Mouse (Mus musculus) intestine, embryonic 16.5 days (tissue): ENCODE data around the gene Ica1l. TPM values are rescaled to one million over a fixed set of nuclear protein-coding genes. Genes with fewer than 3 reads are reported as not detected.
"Not testable (repeated sequence)": the region's sequence is repeated elsewhere in the genome, so short reads cannot be mapped to it uniquely, and the experiment has no call there.

Experiments used
- ATAC-seq: fragments of 200-750 bp; cut with Nextera tagmentation; 2 replicates; pipeline ENCODE4 v1.8.0; 2017; ENCODE audit warnings: moderate TSS enrichment, moderate library complexity
- H3K27ac ChIP-seq: fragments of 300-500 bp; sonication (generic); 2 replicates; pipeline ENCODE4 v1.5.1; 2014; ENCODE audit warnings: mild to moderate bottlenecking, low read length
- H3K27me3 ChIP-seq: fragments of 300-500 bp; sonication (generic); replicated peaks from 2 replicates; pipeline ENCODE4 v1.6.1; 2014; ENCODE audit warnings: low read length, control low read depth, mixed read lengths; ENCODE audit not compliant: control insufficient read depth, insufficient read depth
- H3K36me3 ChIP-seq: fragments of 300-500 bp; sonication (generic); 2 replicates; pipeline ENCODE4 v1.6.1; 2014; ENCODE audit warnings: low read length, control low read depth; ENCODE audit not compliant: control insufficient read depth, insufficient read depth
- H3K4me1 ChIP-seq: fragments of 300-500 bp; sonication (generic); 2 replicates; pipeline ENCODE4 v1.6.1; 2014; ENCODE audit warnings: low read length, control low read depth, mixed read lengths; ENCODE audit not compliant: control insufficient read depth, insufficient read depth
- H3K4me2 ChIP-seq: fragments of 300-500 bp; sonication (generic); 2 replicates; pipeline ENCODE4 v1.6.1; 2014; ENCODE audit warnings: low read depth, low read length, control low read depth
- H3K4me3 ChIP-seq: fragments of 300-500 bp; sonication (generic); 2 replicates; pipeline ENCODE4 v1.5.1; 2014; ENCODE audit warnings: mild to moderate bottlenecking, low read length
- H3K9ac ChIP-seq: fragments of 300-500 bp; sonication (generic); 2 replicates; pipeline ENCODE4 v1.6.1; 2014; ENCODE audit warnings: low read depth, low read length
- H3K9me3 ChIP-seq: fragments of 300-500 bp; sonication (generic); 2 replicates; pipeline ENCODE4 v1.6.1; 2016; ENCODE audit warnings: low read length, control low read depth; ENCODE audit not compliant: control insufficient read depth
- WGBS: fragments of 180-500 bp; shearing (Covaris S2); extraction: QIAGEN DNeasy Blood & Tissue Kit; methylation state at CpG from one replicate; pipeline ENCODE4 v1.1.7; 2014; 5-methylcytosine and 5-hydroxymethylcytosine counted together
- polyA plus RNA-seq: library from polyadenylated mRNA; unstranded; fragments of >200 nt; fragmentation: Nextera tagmentation; extraction: Ambion mirVana; gene quantifications from 2 replicates; pipeline ENCODE4 v1.2.1, GENCODE M21; 2015

Ica1l gene
- 0.64 and 0.80 TPM in 2 replicates for polyA plus RNA-seq

DNA sequence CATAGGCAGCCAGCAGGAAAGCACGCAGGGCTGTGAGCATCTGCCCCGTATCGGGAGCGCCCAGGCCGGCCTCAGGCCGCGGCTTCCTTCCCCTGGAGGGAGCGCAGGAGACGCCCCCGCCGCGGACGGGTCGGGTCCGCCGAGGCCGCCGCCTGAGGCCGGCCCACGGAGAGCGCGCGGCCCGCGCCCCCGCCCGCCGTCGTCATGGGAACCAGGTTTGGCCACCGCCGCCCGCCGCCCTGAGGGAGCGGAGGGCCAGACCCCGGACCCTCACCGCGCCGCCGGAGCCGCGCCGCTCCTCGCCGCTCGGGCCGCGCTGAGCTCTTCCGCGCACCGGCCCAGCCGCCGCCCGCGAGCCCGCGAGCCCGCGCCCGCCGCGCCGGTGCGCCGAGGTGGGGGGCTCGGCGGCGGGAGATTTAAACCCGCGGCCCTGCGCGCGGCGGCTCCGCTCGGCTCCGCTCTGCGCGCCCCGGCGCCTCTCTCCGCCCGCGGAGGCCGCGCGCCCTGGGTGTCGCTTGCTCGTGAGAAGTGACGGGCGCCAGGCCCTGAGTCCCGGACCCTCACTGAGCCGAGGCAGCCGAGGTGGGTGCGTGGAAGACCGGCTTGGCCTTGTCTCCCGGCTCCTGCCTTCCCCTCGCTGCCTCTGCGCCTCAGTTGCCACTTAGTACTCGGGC lies at the start of gene Ica1l:
TSS of gene Ica1l (minus strand) at position 389 of the 674 bp plus-strand sequence.
- H3K4me2 ChIP-seq = peak within 1 kb of the TSS; percentile 99
- H3K27ac ChIP-seq = no peak within 1 kb of the TSS
- 1% methylated on average over 62 of the region's 99 CpGs for WGBS
- peak; percentile 85 for ATAC-seq
- peak within 1 kb of the TSS; percentile 69 for H3K9ac ChIP-seq
- H3K27me3 ChIP-seq = peaks cover 11% of the 10 kb centered on the region
- no peaks in the 10 kb centered on the region for H3K36me3 ChIP-seq
- H3K4me3 ChIP-seq = peak within 1 kb of the TSS; percentile 72
- peaks cover 5% of the 10 kb centered on the region; the same call in 1 of the 2 replicates for H3K4me1 ChIP-seq
- H3K9me3 ChIP-seq = no peaks in the 10 kb centered on the region

DNA sequence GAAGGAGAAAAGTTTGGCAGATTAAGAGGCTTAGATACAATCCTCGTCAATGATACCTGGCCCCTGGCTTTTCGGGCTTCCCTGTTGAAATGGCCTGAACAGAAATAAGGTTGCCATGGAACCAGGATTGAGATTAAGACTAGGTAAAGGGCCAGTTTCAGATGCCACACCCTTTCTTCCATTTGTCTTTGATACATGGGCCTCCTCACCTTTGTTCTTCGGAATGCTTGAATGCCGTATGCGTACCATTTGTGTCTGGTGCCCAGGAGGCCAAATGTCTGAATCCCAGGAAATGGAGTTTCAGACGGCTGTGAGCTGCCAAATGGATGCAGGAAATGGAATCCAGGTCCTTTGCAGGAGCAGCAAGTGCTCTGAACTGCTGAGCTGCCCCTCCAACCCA lies 33.4 kb upstream of the Ica1l start:
- no peak overlapping the region for H3K27ac ChIP-seq
- H3K9ac ChIP-seq = no peak overlapping the region
- 84% methylated on average over 6 of the region's 6 CpGs for WGBS
- no peaks in the 10 kb centered on the region for H3K9me3 ChIP-seq
- H3K4me1 ChIP-seq = no peaks in the 10 kb centered on the region
- no peaks in the 10 kb centered on the region for H3K36me3 ChIP-seq
- ATAC-seq = no peak
- H3K4me2 ChIP-seq = no peak overlapping the region
- no peak overlapping the region for H3K4me3 ChIP-seq
- H3K27me3 ChIP-seq = no peaks in the 10 kb centered on the region

DNA sequence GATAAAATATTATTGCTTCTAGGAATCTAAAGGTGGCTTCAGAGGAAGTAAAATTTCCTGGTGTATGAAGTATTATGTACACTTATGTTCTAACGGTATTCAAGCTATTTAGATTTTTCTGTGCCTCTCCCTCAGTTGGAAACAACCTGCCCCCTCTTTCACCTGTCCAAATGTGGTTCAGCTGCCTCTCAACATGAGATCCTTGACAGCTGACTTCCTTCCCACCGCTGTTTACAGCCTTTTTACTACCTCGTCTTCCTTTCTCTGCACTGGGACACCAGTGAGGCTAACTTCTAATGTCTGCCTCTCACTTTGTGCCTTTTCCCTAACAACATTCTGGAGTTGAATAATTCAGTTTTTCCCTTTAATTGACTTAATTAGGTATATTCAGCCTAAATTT lies 32.6 kb upstream of the Ica1l start:
- no peaks in the 10 kb centered on the region for H3K9me3 ChIP-seq
- H3K4me3 ChIP-seq = no peak overlapping the region
- no peaks in the 10 kb centered on the region for H3K36me3 ChIP-seq
- no peak overlapping the region for H3K9ac ChIP-seq
- 67% methylated on average over 3 of the region's 3 CpGs for WGBS
- no peak overlapping the region for H3K4me2 ChIP-seq
- ATAC-seq = no peak
- no peaks in the 10 kb centered on the region for H3K27me3 ChIP-seq
- H3K4me1 ChIP-seq = no peaks in the 10 kb centered on the region
- H3K27ac ChIP-seq = no peak overlapping the region

DNA sequence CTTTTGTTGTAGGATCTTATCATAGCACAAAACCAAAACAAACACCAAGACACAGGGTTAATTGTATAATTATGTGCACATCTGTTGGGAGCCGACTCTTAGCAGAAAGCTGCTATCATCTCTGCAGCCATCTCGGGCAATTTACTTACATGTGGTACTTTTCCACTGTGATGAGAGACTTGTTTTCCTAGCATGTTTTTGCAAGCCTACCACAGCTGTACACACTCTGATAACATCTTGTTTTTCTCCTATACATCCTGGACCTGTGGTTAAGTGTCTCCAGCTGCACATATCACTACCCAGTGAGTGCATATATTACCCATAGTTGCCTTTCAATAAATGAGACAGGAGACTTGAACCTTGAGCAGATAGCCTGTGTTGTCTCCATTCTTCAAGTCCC lies 32.0 kb upstream of the Ica1l start:
- ATAC-seq = no peak
- Histone ChIP-seq H3K27me3 (no peaks in the 10 kb centered on the region), H3K9me3 (no peaks in the 10 kb centered on the region), H3K4me1 (no peaks in the 10 kb centered on the region), H3K4me2 (no peak overlapping the region), H3K36me3 (no peaks in the 10 kb centered on the region), H3K27ac (no peak overlapping the region), H3K9ac (no peak overlapping the region), H3K4me3 (no peak overlapping the region)
- WGBS = 68% methylated on average over 2 of the region's 2 CpGs

DNA sequence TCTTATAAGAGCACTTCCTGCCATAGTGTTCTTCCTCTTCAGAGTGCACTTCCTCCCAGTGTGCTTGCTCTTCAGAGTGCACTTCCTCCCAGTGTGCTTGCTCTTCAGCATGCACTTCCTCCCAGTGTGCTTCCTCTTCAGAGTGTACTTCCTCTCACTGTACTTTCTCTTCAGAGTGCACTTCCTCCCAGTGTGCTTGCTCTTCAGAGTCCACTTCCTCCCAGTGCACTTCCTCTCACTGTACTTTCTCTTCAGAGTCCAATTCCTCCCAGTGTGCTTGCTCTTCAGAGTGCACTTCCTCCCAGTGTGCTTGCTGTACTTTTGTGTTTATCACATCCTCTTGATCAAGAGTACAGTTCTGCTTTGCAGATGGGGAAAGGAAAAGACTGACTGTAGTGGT lies 27.7 kb upstream of the Ica1l start:
- H3K9me3 ChIP-seq, H3K27ac ChIP-seq, H3K4me1 ChIP-seq, H3K4me3 ChIP-seq, H3K9ac ChIP-seq, H3K27me3 ChIP-seq, H3K36me3 ChIP-seq, H3K4me2 ChIP-seq, ATAC-seq: not testable (repeated sequence)

DNA sequence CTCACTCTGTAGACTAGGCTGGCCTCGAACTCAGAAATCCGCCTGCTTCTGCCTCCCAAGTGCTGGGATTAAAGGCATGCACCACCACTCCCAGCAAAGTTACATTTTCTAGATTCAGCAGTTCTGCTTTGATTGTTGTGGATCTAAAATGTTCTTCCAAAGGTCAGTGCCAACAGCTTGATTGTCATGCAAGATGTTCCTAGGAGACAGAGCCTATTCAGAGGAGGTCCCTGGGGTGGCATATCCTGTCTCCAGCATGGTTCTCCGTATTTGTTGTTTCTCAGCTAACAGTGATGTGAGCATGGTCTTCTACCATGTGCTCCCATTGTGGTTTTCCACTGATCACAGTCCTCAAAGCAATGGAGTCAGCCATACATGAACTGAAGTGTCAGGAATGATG lies 13.3 kb upstream of the Ica1l start:
- Histone ChIP-seq H3K36me3 (no peaks in the 10 kb centered on the region), H3K4me3 (no peak overlapping the region), H3K9ac (no peak overlapping the region), H3K27me3 (no peaks in the 10 kb centered on the region), H3K4me2 (no peak overlapping the region), H3K9me3 (no peaks in the 10 kb centered on the region), H3K27ac (no peak overlapping the region), H3K4me1 (no peaks in the 10 kb centered on the region)
- 81% methylated on average over 3 of the region's 3 CpGs for WGBS
- no peak for ATAC-seq

DNA sequence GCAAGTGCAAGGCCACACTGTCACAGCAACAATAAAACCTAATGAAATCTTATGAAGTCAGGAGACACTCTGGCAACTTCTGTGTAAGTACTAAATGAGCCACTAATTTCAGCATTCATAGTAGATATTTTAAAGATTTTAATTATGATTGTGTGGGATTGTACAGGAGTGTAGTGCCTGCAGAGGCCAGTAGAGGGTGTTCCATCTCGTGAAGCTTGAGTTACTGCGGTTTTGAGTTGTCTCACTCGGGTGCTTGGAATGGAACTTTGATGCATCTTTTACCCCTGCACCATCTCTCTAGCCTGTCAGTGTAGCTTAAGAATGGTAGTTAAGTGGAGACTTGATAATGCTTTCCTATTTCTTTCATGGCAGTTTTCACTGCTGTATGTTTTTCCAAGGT lies 11.7 kb upstream of the Ica1l start:
- 47% methylated on average over 3 of the region's 3 CpGs for WGBS
- H3K27me3 ChIP-seq = no peaks in the 10 kb centered on the region
- ATAC-seq = no peak

DNA sequence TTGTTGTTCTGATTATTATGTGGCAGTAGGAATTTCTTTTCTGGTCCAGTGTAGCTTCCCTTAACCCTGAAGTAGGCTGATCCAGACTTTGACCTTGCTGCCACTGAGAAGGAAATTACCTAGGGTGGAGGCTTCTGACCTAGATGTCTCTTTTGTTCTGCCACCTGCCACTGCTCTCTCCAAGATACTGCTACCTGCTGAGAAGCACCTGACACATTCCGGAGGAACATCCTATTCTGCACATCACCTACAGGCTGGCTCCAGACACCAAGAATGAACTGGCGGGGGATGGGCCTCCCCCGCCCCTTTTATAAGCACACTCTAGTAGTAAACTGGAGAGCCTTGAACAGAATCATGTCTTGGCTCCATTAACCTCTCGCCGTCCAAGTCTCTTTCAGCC lies 4.5 kb upstream of the Ica1l start:
- H3K27ac ChIP-seq, H3K9me3 ChIP-seq, H3K4me1 ChIP-seq, ATAC-seq, H3K27me3 ChIP-seq, H3K4me2 ChIP-seq, H3K9ac ChIP-seq, H3K4me3 ChIP-seq, H3K36me3 ChIP-seq: not testable (repeated sequence)
- 91% methylated on average over 5 of the region's 5 CpGs for whole genome bisulfite sequencing

More for the DNA sequence above, 11.7 kb upstream of the Ica1l start:
- Histone ChIP-seq H3K4me3 (no peak overlapping the region), H3K27ac (no peak overlapping the region), H3K36me3 (no peaks in the 10 kb centered on the region), H3K4me1 (no peaks in the 10 kb centered on the region), H3K9me3 (no peaks in the 10 kb centered on the region), H3K4me2 (no peak overlapping the region), H3K9ac (no peak overlapping the region)

DNA sequence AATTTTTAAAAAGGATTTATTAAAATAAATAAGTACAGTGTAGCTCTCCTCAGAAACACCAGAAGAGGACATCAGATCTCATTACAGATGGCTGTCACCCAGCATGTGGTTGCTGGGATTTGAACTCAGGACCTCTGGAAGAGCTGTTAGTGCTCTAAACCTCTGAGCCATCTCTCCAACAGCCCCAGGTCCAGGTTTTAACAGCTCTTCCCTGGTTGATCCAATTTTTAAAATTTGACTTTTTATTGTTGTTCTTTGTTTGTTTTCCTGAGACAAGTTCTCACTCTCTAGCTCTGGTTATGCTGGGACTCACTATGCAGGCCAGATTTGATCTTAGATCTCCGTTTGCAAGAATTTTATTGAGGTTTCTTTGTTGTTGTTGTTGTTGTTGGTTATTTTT lies 1.6 kb upstream of the Ica1l start:
- 90% methylated on average over 1 of the region's 1 CpGs for WGBS
- ATAC-seq = no peak
- Histone ChIP-seq H3K36me3 (no peaks in the 10 kb centered on the region), H3K27ac (no peak overlapping the region), H3K27me3 (peaks cover 11% of the 10 kb centered on the region), H3K4me3 (no peak overlapping the region), H3K4me1 (peaks cover 5% of the 10 kb centered on the region; the same call in 1 of the 2 replicates), H3K9me3 (no peaks in the 10 kb centered on the region), H3K9ac (no peak overlapping the region), H3K4me2 (no peak overlapping the region)

DNA sequence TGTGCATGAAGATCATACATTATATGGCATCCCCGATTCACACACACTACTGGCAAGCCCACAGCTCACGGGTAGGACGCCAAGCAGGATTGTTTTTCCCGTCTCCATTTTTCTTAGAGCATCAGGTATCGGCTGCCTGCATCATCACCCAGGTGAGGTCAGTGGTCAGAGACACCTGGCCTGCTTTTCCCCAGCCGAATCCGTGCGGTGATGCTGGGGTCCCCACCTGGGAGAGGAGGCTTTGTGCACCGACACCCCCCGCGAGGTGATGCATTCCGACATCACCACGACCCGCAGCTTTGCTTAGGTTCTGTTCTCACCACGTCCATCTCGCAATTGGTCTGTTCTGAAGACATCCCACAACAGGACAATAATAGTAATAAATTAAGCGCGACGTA lies 587 bp downstream of the Ica1l start:
- Histone ChIP-seq H3K4me2 (peak overlapping the region; percentile 99), H3K4me1 (peaks cover 5% of the 10 kb centered on the region; the same call in 1 of the 2 replicates), H3K9me3 (no peaks in the 10 kb centered on the region), H3K36me3 (no peaks in the 10 kb centered on the region), H3K4me3 (peak overlapping the region; percentile 72), H3K27me3 (peaks cover 11% of the 10 kb centered on the region), H3K27ac (no peak overlapping the region), H3K9ac (peak overlapping the region; percentile 69)
- no peak for ATAC-seq
- WGBS = 3% methylated on average over 19 of the region's 19 CpGs
